Mouse (Mus musculus) testis, adult 2 months (tissue): ENCODE results near the gene Lmtk3.

ENCODE experiments used
- CTCF ChIP-seq: fragments of 200-500 bp; IDR thresholded peaks from 2 replicates; pipeline ENCODE4 v1.5.1; 2012; ENCODE audit warnings: low read depth, mild to moderate bottlenecking, inconsistent platforms, low read length, moderate library complexity; ENCODE audit not compliant: control insufficient read depth, insufficient read depth, insufficient replicate concordance
- POLR2A ChIP-seq: fragments of 200-500 bp; IDR thresholded peaks from 2 replicates; pipeline ENCODE4 v1.6.1; 2012; ENCODE audit warnings: low read depth, mild to moderate bottlenecking, inconsistent platforms, low read length, moderate library complexity; ENCODE audit not compliant: control insufficient read depth

DNA sequence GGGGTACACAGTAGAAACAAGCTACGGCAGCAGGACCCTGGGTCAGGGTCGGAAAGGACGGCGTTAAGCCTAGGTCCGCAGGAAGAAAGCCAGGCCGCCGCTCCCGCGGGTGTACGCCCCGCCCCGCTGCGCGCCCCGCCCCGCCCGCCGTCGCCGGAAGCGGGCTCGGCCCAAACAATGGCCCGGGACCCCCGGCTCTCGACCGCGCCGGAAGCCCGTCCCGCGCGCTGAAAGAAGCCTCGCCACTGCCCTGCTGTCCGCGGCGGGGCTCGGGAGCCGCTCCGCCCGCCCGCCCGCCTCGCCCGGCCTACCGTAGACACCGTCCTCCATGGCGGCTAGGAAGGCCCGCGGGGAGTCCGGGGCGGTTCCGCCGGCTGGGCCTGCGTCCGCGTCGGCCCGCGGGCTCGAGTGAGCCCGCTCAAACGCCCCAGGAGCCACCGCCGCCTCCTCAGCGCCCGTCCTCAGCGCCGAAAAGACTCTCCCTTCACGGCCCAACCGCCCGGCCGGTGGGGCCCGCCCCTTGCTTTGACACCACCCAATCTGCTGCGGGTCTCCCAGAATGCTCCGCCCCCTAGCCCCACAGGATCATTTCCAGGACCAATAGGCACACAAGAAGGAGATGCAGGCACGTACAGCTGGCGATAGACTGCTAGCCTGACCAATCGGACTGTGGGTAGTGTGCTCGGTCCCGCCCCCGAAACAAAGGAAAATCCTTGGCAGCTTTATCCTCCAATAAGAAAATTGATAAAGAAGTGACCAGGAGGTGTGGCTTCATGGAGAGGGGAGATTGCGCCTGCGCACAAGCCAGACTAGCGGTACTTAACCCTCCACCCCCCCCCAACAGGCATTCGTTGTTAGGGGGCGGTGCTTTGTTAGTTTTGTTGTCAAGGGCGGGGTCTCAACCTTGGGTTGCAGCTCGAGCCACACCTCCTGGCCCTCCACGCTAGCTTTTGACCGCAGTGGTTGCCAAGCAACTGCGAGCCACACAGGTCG, 30.5 kb downstream of the Lmtk3 start, which contains the start of gene Cyth2:
- no peak for TF ChIP-seq CTCF
- peak; percentile 91 for TF ChIP-seq POLR2A
